Mouse (Mus musculus) testis, adult 2 months (tissue): ENCODE measurements around the gene Slc4a1.

Experiments used
- CTCF ChIP-seq: fragments of 200-500 bp; IDR thresholded peaks from 2 replicates; pipeline ENCODE4 v1.5.1; 2012; ENCODE audit warnings: low read depth, mild to moderate bottlenecking, inconsistent platforms, low read length, moderate library complexity; ENCODE audit not compliant: control insufficient read depth, insufficient read depth, insufficient replicate concordance
- POLR2A ChIP-seq: fragments of 200-500 bp; IDR thresholded peaks from 2 replicates; pipeline ENCODE4 v1.6.1; 2012; ENCODE audit warnings: low read depth, mild to moderate bottlenecking, inconsistent platforms, low read length, moderate library complexity; ENCODE audit not compliant: control insufficient read depth

DNA sequence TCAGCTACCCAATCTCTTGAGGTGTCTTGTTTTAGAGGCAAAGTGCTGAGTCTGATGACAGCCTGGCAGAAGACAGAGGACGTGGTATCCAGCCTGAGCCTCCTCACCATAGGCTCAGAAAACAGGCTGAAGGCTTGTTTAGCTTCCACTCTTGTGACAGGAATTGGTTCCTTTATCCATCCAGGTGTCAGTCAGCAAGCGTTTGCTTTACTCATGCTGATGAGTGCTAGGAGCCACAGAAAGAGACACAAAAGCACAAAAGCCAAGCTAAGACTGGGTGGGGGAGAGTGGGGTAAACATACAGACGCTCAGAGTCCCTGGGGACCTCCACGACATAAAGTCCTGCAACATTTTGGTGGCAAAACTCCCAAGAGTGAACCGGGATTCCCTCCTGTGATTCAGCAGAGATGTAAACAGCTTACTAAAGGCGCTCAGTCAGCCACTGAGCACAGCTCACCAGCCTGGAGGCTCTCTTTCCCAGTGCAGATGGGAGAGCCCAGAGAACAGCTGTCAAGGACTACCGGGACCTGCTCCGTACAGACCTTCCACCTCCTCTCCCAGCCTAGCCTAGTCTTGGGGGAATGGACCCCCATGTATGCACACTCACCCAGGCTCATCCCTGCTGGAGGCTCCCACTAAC is 10.3 kb upstream of the Slc4a1 start:
- TF ChIP-seq POLR2A (no peak), CTCF (no peak)
